Mouse (Mus musculus) CD4-positive naive resting alpha-beta T cell, adult 57 days (primary cell): ENCODE measurements around the gene Ifna9. TPM values are rescaled to one million over a fixed set of nuclear protein-coding genes. Genes with fewer than 3 reads are reported as not detected.

Experiments
- total RNA-seq: library from RNA; stranded (reverse); gene quantifications from one replicate; pipeline ENCODE4 v1.2.4, GENCODE M21; 2023

Gene Ifna9
- total RNA-seq: not detected

DNA sequence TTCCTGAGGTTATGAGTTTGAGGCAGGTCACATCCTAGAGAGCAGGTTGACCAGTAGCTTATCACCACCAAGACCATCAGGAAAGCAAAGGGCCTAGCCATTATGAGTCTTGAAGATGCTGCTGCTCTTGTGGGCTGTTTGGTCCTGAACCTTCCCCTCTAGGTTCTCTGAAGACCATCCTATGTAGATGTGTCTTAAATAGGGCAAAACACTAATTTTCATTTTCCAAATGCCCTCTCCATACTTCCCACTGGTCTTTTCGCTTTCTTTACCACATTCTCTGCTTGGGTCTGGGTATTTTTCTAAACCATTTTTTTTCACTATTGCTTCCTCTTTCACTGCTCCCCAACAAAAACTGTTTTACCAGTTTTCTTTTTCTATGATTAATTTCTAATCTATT, at the start of gene Ifna9:
TSS of gene Ifna9 (minus strand) at position 101 of the 400 bp plus-strand sequence.

DNA sequence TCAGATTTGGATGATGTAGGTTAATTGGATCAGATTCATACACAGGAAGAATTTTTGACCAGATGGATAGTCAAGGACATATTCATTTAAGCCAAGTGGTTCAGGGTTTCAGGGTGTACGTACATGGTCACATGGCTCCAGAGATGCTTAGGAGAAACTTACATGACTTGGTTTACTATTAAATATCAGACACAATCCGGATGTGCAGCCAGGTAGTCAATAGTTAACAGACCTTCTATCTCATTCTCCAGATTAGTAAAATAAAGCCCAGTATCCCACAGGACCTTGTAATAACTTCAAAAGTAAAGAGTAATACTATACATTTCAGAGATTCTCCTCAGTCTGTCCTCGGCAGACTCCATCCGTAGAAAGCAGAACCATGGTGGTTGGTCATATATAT, 42.1 kb upstream of the Ifna9 start, which contains the start of gene C87499:
TSS of gene C87499 (minus strand) at position 101 of the 400 bp plus-strand sequence.

DNA sequence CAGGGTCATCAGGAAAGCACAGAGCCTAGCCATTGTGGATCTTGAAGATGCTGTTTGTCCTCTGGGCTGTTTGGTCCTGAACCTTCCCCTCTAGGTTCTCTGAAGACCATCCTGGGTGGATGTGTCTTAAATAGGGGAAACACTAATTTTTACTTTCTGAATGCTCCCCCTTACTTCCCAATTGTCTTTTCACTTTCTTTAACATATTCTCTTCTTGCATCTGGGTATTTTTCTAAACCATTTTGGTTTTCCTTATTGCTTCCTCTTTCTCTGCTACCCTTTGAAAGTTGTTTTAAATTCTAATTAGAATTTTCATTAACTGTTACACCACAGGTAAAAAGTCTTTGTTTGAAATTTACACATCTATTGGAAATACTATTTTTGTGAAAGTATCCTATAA, 11.1 kb upstream of the Ifna9 start, which contains the start of gene Ifna12:
TSS of gene Ifna12 (minus strand) at position 101 of the 400 bp plus-strand sequence.

DNA sequence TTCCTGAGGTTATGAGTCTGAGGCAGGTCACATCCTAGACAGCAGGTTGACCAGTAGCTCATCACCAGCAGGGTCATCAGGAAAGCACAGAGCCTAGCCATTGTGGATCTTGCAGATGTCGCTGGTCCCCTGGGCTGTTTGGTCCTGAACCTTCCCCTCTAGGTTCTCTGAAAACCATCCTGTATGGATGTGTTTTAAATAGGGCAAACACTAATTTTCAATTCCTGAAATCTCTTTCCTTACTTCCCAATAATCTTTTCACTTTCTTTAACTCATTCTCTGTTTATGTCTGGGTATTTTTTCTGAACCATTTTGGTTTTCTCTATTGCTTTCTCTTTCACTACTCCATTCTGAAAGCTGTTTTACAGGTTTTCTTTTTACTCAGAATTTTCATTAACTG, 20.5 kb downstream of the Ifna9 start, which contains the start of gene Ifna14:
TSS of gene Ifna14 (minus strand) at position 101 of the 400 bp plus-strand sequence.

DNA sequence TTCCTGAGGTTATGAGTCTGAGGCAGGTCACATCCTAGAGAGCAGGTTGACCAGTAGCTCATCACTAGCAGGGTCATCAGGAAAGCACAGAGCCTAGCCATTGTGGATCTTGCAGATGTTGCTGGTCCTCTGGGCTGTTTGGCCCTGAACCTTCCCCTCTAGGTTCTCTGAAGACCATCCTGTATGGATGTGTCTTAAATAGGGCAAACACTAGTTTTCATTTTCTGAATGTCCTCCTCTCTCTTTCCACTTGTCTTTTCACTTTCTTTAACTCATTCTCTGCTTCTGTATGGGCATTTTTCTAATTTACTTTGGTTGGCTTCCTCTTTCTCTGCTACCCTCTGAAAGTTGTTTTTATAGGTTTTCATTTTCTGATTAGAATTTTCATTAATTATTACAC, 34.0 kb downstream of the Ifna9 start, which contains the start of gene Ifna15:
TSS of gene Ifna15 (minus strand) at position 101 of the 400 bp plus-strand sequence.

Other genes starting within 250 kb of the Ifna9 start
- 1.2 TPM for gene Hacd4, start 153.5 kb downstream of the Ifna9 start, total RNA-seq
- gene Ifnb1, start 69.6 kb downstream of the Ifna9 start, total RNA-seq: not detected
- gene Ifna15, start 34.1 kb downstream of the Ifna9 start, total RNA-seq: not detected
- not detected for gene Ifna14, start 20.6 kb downstream of the Ifna9 start, total RNA-seq
- not detected for gene Ifna12, start 11.0 kb upstream of the Ifna9 start, total RNA-seq
- not detected for gene C87499, start 42.0 kb upstream of the Ifna9 start, total RNA-seq
- not detected for gene Ifna13, start 52.1 kb upstream of the Ifna9 start, total RNA-seq
- gene Ifna16, start 84.5 kb upstream of the Ifna9 start, total RNA-seq: not detected
- gene Ifna2, start 91.5 kb upstream of the Ifna9 start, total RNA-seq: not detected
- not detected for gene Ifnab, start 99.0 kb upstream of the Ifna9 start, total RNA-seq
- 1.9 TPM for gene Gm26566, start 129.4 kb upstream of the Ifna9 start, total RNA-seq
- gene Klhl9, start 130.1 kb upstream of the Ifna9 start, total RNA-seq: 51.2 TPM
- not detected for gene Gm13271, start 162.5 kb upstream of the Ifna9 start, total RNA-seq
- not detected for gene Gm13283, start 167.7 kb upstream of the Ifna9 start, total RNA-seq
- gene Gm13290, start 181.4 kb upstream of the Ifna9 start, total RNA-seq: not detected
- gene Gm13289, start 184.5 kb upstream of the Ifna9 start, total RNA-seq: not detected
- not detected for gene Gm13272, start 187.5 kb upstream of the Ifna9 start, total RNA-seq
- not detected for gene Ifnz, start 189.7 kb upstream of the Ifna9 start, total RNA-seq
- not detected for gene Gm13276, start 193.3 kb upstream of the Ifna9 start, total RNA-seq
- gene Gm13277, start 196.2 kb upstream of the Ifna9 start, total RNA-seq: not detected
- not detected for gene Gm13278, start 199.2 kb upstream of the Ifna9 start, total RNA-seq
- not detected for gene Gm13275, start 202.1 kb upstream of the Ifna9 start, total RNA-seq
- gene Gm13279, start 205.0 kb upstream of the Ifna9 start, total RNA-seq: not detected
- not detected for gene Gm13285, start 207.3 kb upstream of the Ifna9 start, total RNA-seq
- gene Gm13287, start 210.9 kb upstream of the Ifna9 start, total RNA-seq: not detected
- 0.38 TPM for gene Gm13288, start 213.1 kb upstream of the Ifna9 start, total RNA-seq
- not detected for gene Ifna7, start 223.8 kb upstream of the Ifna9 start, total RNA-seq
- gene Ifna11, start 227.6 kb upstream of the Ifna9 start, total RNA-seq: not detected
- gene Ifna6, start 235.0 kb upstream of the Ifna9 start, total RNA-seq: not detected
- not detected for gene Ifna5, start 243.1 kb upstream of the Ifna9 start, total RNA-seq
- gene Ifna4, start 249.5 kb upstream of the Ifna9 start, total RNA-seq: not detected